Mouse (Mus musculus) brain, embryonic 14.5 days (tissue): ENCODE results near the gene Slc22a2.

ENCODE experiments used
- CTCF ChIP-seq: fragments of 200-500 bp; IDR thresholded peaks from 2 replicates; pipeline ENCODE4 v1.5.1; 2012; ENCODE audit warnings: inconsistent platforms, mild to moderate bottlenecking, moderate library complexity, borderline replicate concordance; ENCODE audit not compliant: insufficient read depth, insufficient read length; ENCODE audit errors: extremely low read depth
- POLR2A ChIP-seq: fragments of 200-500 bp; IDR thresholded peaks from 2 replicates; pipeline ENCODE4 v1.6.1; 2012; ENCODE audit warnings: mild to moderate bottlenecking, inconsistent platforms, borderline replicate concordance; ENCODE audit not compliant: poor library complexity, insufficient read depth, insufficient read length, severe bottlenecking; ENCODE audit errors: extremely low read depth

GRCm38 (mm10) chr17:12659233-12659632, 75.3 kb downstream of the Slc22a2 start:
- no peak for TF ChIP-seq CTCF
- TF ChIP-seq POLR2A, result no peak
